Comparison of ENCODE assay signal across 8 mouse cellular contexts in genomic region chr17:25876347-25876915, GRCm38 (mm10). TPM values are rescaled to one million over a fixed set of nuclear protein-coding genes. Genes with fewer than 3 reads are reported as not detected.
DNase-seq lines count a peak whose midpoint lies in the region; ATAC-seq and TF ChIP-seq lines count a peak whose summit lies in the region.

No protein-coding gene starts in this region.

- H3K4me3 ChIP-seq in bone marrow macrophage, adult 2 months (ENCODE audit: insufficient read depth, low read length), result peak overlapping the region; percentile 74
- H3K4me3 ChIP-seq in intestine, embryonic 15.5 days (replicated peaks), result peak overlapping the region; percentile 64
- H3K4me3 ChIP-seq in liver, embryonic 15.5 days (replicated peaks), result peak overlapping the region; percentile 85

- DNase-seq in cerebellum, postnatal 10 days, result peak; percentile 34 to 45
- no peak for DNase-seq in cerebellum, postnatal 4 days (ENCODE audit: low spot score in 2 of 2)
- DNase-seq in urinary bladder, adult 18-20 months (ENCODE audit: low spot score in 2 of 2), result no peak
- no peak for DNase-seq in ovary, postnatal 10 days (ENCODE audit: low spot score)
- no peak for DNase-seq in gastrocnemius, postnatal 25 days

- TF ChIP-seq CTCF in bone marrow macrophage, adult 2 months (IDR thresholded peaks at IDR 0.05; ENCODE audit: low read depth, low read length), result no peak

- H3K4me2 ChIP-seq in intestine, embryonic 15.5 days (replicated peaks), result peak overlapping the region; percentile 88
- peak overlapping the region; percentile 89 for H3K4me2 ChIP-seq in liver, embryonic 15.5 days

- peak overlapping the region; percentile 66 for H3K9ac ChIP-seq in intestine, embryonic 15.5 days
- H3K9ac ChIP-seq in liver, embryonic 15.5 days, result 0 out of 2 replicates have a peak overlapping the region, but pooled peaks have one; percentile 79

- peaks cover 9% of the 10 kb centered on the region; the same call in 1 of the 2 replicates for H3K36me3 ChIP-seq in intestine, embryonic 15.5 days
- H3K36me3 ChIP-seq in liver, embryonic 15.5 days (replicated peaks), result peaks cover 21% of the 10 kb centered on the region

- H3K4me1 ChIP-seq in bone marrow macrophage, adult 2 months (ENCODE audit: control insufficient read depth, insufficient read depth, low read length), result peaks cover 18% of the 10 kb centered on the region
- peaks cover 24% of the 10 kb centered on the region for H3K4me1 ChIP-seq in intestine, embryonic 15.5 days (replicated peaks)
- peaks cover 60% of the 10 kb centered on the region for H3K4me1 ChIP-seq in liver, embryonic 15.5 days (replicated peaks)

- H3K27ac ChIP-seq in bone marrow macrophage, adult 2 months (ENCODE audit: insufficient read depth, low read depth, low read length), result no peak overlapping the region
- H3K27ac ChIP-seq in intestine, embryonic 15.5 days, result 0 out of 2 replicates have a peak overlapping the region, but pooled peaks have one; percentile 94
- H3K27ac ChIP-seq in liver, embryonic 15.5 days (replicated peaks), result peak overlapping the region; percentile 90; the same call in 1 of the 2 replicates

- TF ChIP-seq POLR2A in bone marrow macrophage, adult 2 months (IDR thresholded peaks at IDR 0.05; ENCODE audit: borderline replicate concordance, low read depth, low read length), result no peak

- no peaks in the 10 kb centered on the region for H3K9me3 ChIP-seq in intestine, embryonic 15.5 days
- no peaks in the 10 kb centered on the region for H3K9me3 ChIP-seq in liver, embryonic 15.5 days (replicated peaks)

- 56% methylated on average over 10 of the region's 10 CpGs for WGBS in intestine, embryonic 15.5 days
- 61% methylated on average over 10 of the region's 10 CpGs for WGBS in liver, embryonic 15.5 days (ENCODE audit: insufficient replicate concordance)

- ATAC-seq in intestine, embryonic 15.5 days, result no peak
- ATAC-seq in liver, embryonic 15.5 days (ENCODE audit: insufficient read depth), result no peak

- no peaks in the 10 kb centered on the region for H3K27me3 ChIP-seq in intestine, embryonic 15.5 days (replicated peaks)
- no peaks in the 10 kb centered on the region for H3K27me3 ChIP-seq in liver, embryonic 15.5 days

RNA-seq across cellular contexts. Expression of gene Mettl26, which starts 1.6 kb away (rescaled TPM):
- 16.1 and 17.0 TPM in 2 replicates for polyA plus RNA-seq in bone marrow macrophage, adult 2 months (2012; ENCODE audit: insufficient read depth, insufficient read length, missing spikeins)
- 53.5 and 67.8 TPM in 2 replicates for polyA plus RNA-seq in intestine, embryonic 15.5 days (2015; fragmentation: Nextera tagmentation; extraction: Ambion mirVana)
- 46.4 and 49.4 TPM in 2 replicates for polyA plus RNA-seq in liver, embryonic 15.5 days (2015; fragmentation: Nextera tagmentation; extraction: Ambion mirVana)
- 10 to 100 TPM; 31.9 to 37.0 TPM for total RNA-seq in gastrocnemius, postnatal 25 days (2021)

RNA-seq across cellular contexts. Expression of gene Wfikkn1, which starts 4.2 kb away (rescaled TPM):
- 0.84 and 1.4 TPM in 2 replicates for polyA plus RNA-seq in bone marrow macrophage, adult 2 months (2012; ENCODE audit: insufficient read depth, insufficient read length, missing spikeins)
- polyA plus RNA-seq in intestine, embryonic 15.5 days (2015; fragmentation: Nextera tagmentation; extraction: Ambion mirVana), result 0.29 and 0.36 TPM in 2 replicates
- 0.35 and 0.59 TPM in 2 replicates for polyA plus RNA-seq in liver, embryonic 15.5 days (2015; fragmentation: Nextera tagmentation; extraction: Ambion mirVana)
- under 1 TPM; 0.35 to 0.36 TPM for total RNA-seq in gastrocnemius, postnatal 25 days (2021)

RNA-seq across cellular contexts. Expression of gene Mcrip2, which starts 7.9 kb away (rescaled TPM):
- 10.3 and 16.6 TPM in 2 replicates for polyA plus RNA-seq in bone marrow macrophage, adult 2 months (2012; ENCODE audit: insufficient read depth, insufficient read length, missing spikeins)
- 73.0 and 77.0 TPM in 2 replicates for polyA plus RNA-seq in intestine, embryonic 15.5 days (2015; fragmentation: Nextera tagmentation; extraction: Ambion mirVana)
- polyA plus RNA-seq in liver, embryonic 15.5 days (2015; fragmentation: Nextera tagmentation; extraction: Ambion mirVana), result 37.3 and 39.3 TPM in 2 replicates
- total RNA-seq in gastrocnemius, postnatal 25 days (2021), result 100 to 1,000 TPM; 102 to 114 TPM

RNA-seq across cellular contexts. Expression of gene Wdr90, which starts 15.1 kb away (rescaled TPM):
- polyA plus RNA-seq in bone marrow macrophage, adult 2 months (2012; ENCODE audit: insufficient read depth, insufficient read length, missing spikeins), result 11.7 and 13.1 TPM in 2 replicates
- 14.0 and 18.7 TPM in 2 replicates for polyA plus RNA-seq in intestine, embryonic 15.5 days (2015; fragmentation: Nextera tagmentation; extraction: Ambion mirVana)
- 8.1 and 9.3 TPM in 2 replicates for polyA plus RNA-seq in liver, embryonic 15.5 days (2015; fragmentation: Nextera tagmentation; extraction: Ambion mirVana)
- 1 to 10 TPM; 1.2 to 2.1 TPM for total RNA-seq in gastrocnemius, postnatal 25 days (2021)

RNA-seq across cellular contexts. Expression of gene Rhot2, which starts 31.8 kb away (rescaled TPM):
- polyA plus RNA-seq in bone marrow macrophage, adult 2 months (2012; ENCODE audit: insufficient read depth, insufficient read length, missing spikeins), result 30.8 and 35.1 TPM in 2 replicates
- 19.2 and 22.1 TPM in 2 replicates for polyA plus RNA-seq in intestine, embryonic 15.5 days (2015; fragmentation: Nextera tagmentation; extraction: Ambion mirVana)
- 10.8 and 12.6 TPM in 2 replicates for polyA plus RNA-seq in liver, embryonic 15.5 days (2015; fragmentation: Nextera tagmentation; extraction: Ambion mirVana)
- total RNA-seq in gastrocnemius, postnatal 25 days (2021), result 10 to 100 TPM; 54.4 to 76.1 TPM

Comparison
In these comparisons a context has a peak if more than half of its experiments do, and no peak if none do; other contexts are left out.
1. DNase-seq: peak in cerebellum, postnatal 10 days (2 of 2); none in cerebellum, postnatal 4 days (0 of 2), urinary bladder, adult 18-20 months (0 of 2), ovary, postnatal 10 days (single experiment) and gastrocnemius, postnatal 25 days (single experiment).
2. Peak in every context shown above with its lines, with median percentiles within 50 percentile points of each other: H3K4me3 ChIP-seq.